Mouse (Mus musculus) activated CD4-positive, CD25-positive, alpha-beta regulatory T cell, adult 4 months (primary cell): Measurements from ENCODE around the gene Dctn1. TPM values are rescaled to one million over a fixed set of nuclear protein-coding genes. Genes with fewer than 3 reads are reported as not detected.

Experiments used
- ATAC-seq: one replicate; pipeline ENCODE4 v1.8.0; 2017
- polyA plus RNA-seq, 2 experiments: library from polyadenylated mRNA; unstranded; fragments of 100-300 nt; shearing (Covaris generic); gene quantifications; one replicate each; pipeline ENCODE4 v1.2.1; 2017

Gene Dctn1
- polyA plus RNA-seq, 2 experiments from 2014 or later: 12.7 to 24.6 TPM

DNA sequence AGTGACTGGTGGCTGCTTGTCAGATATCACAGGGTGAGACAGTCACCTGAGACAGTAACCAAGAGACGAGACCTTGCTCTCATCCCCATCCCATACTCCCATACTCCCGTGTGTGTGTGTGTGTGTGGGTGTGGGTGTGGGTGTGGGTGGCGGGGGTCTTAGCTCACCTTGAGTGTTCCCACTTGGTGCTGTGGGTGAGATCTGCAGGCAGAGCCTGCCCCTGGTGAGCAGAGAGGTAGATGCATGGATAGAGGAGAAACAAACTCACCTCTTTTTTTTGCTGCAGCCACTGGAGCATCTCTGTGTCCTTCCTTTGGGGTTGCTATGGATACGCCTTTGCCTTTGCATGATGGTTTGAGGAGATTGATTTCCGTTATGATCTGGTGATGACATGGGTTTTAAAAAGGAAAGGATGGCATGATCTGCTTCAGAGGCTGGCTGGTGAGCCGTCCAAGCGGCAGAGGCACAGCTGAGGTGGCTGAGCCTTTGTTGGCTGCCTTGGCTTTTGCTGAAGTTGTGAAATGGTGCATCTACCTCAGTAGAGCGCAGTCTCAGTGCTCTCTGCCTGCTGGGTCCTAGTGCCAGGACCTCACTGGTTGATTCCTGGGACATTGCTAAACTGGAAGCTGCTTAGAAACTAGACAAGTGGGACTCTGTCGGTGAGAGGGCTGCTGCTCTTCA lies 6.7 kb downstream of the Dctn1 start:
- no peak for ATAC-seq

GRCm38 (mm10) chr6:83175996-83176395 lies 10.3 kb downstream of the Dctn1 start:
- no peak for ATAC-seq

DNA sequence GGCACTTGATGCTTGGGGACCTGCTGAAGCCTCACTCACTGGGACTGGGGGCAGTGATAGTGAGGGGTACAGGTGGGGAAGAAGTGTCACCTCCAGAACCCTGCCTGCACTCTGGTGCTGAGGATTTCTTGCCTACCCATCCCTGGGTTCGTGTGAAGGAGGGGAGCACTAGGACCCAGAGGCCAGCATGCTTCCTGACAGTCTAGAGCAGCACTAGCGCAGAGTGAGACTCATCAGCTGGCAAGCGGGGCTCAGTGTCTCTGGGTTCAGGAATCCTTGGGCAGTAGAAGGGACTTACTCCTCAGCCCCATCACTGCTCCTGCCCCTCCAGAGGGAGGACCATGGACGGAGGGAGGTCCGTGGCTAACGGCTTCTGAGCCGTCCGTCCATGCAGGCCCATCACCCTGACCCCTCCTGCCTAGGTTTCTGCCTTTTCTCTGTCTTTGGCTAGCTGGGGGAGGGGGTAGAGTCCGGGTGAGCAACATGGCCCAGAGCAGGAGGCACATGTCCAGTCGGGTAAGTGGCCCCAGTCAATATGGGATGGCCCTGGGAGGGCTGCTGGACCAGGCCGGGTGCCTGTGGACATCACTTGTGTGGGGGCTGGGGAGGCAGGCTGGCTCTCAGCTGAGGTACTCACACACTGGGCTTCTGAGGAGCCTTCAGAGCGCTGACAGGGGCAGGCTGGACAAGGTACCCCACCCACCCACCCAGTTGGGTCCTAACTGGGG lies 13.8 kb downstream of the Dctn1 start:
- no peak for ATAC-seq

DNA sequence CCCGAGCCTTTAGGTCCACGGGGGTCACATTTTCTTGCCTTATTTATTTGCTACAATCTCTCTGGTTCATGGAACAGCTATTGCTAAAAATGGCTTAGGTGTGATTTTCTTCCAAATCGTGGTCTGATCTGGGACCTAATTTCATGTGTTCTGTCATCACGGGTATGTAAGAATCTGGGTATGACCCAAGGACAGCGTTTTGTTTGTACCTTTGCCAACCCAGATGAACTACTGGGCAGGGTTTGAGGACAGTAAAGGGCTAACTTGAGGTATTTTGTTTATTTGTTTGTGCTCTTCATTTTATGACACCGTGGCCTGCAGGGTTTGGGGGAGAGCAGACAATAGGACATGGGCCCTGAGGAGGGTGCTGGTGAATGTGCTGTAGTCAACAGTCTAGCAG lies 14.9 kb downstream of the Dctn1 start:
- no peak for ATAC-seq

- ATAC-seq: no peak
These were observed 19.2 kb downstream of the Dctn1 start for GRCm38 (mm10) chr6:83184858-83185435.

- ATAC-seq: peak; percentile 32
These were observed 20.5 kb downstream of the Dctn1 start for GRCm38 (mm10) chr6:83185895-83186861.

DNA sequence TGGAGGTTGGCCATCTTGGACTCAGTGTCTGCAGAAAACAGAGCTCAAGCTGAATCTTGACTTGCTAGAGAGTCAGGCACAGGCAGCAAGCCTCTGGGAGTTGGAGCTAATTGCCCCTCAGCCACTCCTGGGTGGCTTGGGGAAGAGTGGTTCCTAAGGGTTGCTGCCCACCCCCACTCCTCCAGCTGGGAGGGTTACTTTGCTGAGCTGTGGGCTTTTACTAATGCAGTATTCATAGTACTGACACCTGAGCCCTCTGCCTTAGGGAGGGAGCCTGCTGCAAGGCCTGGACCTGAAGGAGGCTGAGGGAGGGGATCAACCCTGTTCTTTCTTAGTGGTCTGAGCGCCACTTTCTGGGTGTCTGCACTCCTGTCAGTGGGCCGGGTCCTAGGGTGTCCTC lies 21.2 kb downstream of the Dctn1 start:
- no peak for ATAC-seq

DNA sequence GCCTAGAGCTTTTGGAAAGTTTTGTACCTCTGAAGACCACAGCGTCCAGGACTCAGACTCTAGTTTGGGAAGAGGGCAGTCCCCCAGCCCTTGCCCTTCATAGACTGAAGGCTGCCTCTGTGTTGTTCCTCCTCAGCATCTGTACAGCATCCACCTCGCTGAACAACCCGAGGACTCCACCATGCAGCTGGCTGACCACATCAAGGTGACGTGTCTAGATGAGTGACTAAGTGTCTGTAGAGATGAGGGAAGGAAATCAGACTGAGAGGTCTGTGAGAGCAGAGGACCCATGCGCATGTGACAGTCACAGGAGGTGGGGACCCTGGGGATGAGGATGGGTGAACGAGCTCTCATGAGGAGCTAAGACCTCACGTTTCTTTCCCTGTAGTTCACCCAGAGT lies 27.9 kb downstream of the Dctn1 start:
- ATAC-seq: no peak

GRCm38 (mm10) chr6:83197345-83198004 lies 31.8 kb downstream of the Dctn1 start:
- ATAC-seq: no peak

DNA sequence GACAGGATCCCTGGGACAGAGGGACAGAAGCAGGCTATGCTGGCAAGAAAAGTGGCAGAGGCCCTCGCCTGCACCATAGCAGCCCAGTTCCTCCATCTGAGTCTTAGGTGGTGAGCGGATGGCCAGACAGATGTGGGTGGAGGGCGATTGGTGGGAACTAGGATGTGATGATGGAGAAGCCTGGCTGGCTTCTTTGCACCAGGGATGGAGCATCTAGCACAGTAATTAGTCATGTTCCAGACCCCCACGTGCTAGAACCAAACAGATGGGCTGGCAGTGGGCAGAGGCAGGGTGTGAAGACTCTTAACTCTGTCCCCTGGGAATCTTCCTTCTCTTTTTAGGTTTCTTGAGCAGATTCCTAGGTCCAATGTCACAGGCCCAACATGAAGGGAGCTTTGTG lies 37.6 kb downstream of the Dctn1 start:
- ATAC-seq: no peak

GRCm38 (mm10) chr6:83205851-83206250 lies 40.1 kb downstream of the Dctn1 start:
- no peak for ATAC-seq

DNA sequence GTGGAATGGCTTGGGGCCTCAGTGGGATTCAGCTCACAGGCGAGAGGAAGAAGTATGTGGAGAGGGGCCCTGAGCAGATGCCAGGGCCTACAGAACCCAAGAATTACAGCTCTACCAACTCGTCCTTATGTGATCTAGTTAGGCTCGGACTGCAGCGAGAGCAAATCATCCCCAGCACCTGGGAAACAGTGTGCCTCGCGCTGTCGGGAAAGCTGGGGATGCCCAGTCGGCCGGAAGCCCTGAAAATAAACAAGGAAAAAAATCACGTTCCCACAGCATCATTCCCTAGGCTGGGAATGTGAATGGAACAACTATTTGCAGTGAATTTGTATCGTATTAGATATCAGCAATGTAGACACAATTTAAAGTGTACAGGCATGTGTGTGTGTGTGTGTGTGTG lies 40.6 kb downstream of the Dctn1 start:
- no peak for ATAC-seq

DNA sequence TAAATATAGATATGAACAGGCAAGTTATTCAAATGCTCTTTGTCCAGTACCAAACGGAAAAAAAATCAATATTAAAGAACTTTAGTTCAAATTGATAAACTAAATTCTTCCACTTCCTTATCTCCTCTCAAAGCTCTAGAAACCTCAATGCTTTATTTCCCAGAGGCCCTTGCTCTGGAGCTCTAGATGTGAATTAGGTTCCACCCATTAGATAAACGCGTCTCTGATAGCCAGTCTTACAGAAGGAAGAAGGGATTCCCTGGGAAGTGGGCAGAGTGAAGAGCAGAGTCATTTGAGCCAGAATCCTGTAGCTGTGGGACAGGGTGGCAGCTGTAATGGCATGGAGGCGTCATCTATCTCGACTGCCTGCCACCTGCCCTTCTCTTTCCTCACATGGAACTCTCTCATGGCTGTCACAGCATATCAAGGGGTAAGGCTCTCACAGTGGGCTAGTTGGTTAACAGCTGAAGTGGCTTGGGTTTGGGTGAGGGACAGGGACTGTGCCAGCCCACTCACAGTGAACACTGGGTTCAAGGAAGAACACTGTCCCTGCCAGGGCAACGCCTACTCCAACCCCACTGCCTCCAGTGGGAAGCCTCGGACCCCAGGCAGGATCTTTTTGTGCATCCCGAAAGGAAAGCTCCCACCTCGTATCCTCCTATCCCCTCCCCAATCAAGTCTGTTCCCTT lies 41.8 kb downstream of the Dctn1 start:
- ATAC-seq: no peak

GRCm38 (mm10) chr6:83208050-83208400 lies 42.3 kb downstream of the Dctn1 start:
- ATAC-seq: no peak

DNA sequence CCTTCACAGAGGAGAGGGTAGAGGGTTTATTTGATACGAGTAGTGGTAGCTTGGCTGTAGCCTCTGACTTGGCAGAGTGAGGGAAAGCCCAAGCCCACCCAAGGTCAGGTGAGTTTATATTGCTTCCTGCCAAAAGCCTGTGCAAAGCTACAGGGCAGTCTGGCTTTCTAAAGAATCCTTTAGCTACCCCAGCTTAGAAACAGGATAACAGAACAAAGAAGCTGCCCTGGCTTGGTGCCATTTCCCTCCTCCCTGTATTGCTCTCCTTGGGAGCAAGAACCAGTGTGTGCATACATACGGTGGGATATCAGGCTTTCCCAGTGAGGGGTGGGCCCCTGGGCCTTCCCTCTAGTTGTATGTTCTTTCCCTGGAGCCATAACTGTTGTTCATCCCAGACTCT lies 44.8 kb downstream of the Dctn1 start:
- ATAC-seq: no peak

- no peak for ATAC-seq
These were observed 45.8 kb downstream of the Dctn1 start for GRCm38 (mm10) chr6:83211526-83211925.

GRCm38 (mm10) chr6:83215002-83215666 lies 49.4 kb downstream of the Dctn1 start:
- no peak for ATAC-seq

- ATAC-seq: no peak
These were observed 54.1 kb downstream of the Dctn1 start, which contains the start of gene Slc4a5 for GRCm38 (mm10) chr6:83219814-83220213. Slc4a5 (plus strand) TSS chr6:83219828.

GRCm38 (mm10) chr6:83231486-83231885 lies 65.8 kb downstream of the Dctn1 start:
- ATAC-seq: no peak

DNA sequence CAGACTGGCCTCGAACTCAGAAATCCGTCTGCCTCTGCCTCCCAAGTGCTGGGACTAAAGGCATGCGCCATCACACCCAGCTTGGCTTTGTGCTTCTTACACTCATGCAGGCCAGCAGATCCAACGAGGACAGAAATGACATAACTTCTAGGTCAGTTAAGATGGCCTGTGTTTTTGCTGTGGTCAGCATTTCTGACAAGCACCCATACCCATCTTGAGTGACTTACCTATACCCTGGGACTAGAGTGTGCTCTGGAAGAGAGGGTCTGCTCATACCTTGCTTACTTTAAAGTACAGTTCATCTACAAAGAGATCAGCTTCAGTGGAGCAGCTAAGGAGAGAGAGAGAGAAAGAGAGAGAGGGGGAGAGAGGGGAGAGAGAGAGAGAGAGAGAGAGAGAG lies 67.6 kb downstream of the Dctn1 start:
- ATAC-seq: no peak

DNA sequence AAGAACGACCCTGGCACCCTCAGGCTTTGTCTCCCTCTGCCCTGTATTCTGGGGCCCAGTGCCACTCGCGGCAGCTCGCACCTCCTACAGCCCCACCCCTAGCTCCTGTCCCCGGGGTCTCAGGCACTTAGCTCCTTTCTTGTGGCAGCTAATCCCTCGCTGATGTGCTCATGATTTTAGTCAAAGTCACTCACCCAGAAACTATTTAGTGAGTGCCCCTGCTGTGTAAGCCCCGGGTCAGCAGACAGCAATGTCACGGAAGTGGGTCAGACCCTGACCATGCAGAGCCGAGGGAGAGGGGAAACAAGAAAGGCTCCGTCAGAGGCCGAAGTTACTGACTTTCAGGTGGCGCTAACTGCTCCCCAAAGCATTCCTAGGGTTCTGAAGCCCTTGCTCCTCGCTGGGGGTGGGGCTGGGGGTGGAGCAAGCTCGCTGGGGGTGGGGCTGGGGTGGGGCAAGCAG lies 68.6 kb downstream of the Dctn1 start:
- no peak for ATAC-seq
